ENCODE assay signal across 8 mouse cellular contexts in the genomic region with DNA sequence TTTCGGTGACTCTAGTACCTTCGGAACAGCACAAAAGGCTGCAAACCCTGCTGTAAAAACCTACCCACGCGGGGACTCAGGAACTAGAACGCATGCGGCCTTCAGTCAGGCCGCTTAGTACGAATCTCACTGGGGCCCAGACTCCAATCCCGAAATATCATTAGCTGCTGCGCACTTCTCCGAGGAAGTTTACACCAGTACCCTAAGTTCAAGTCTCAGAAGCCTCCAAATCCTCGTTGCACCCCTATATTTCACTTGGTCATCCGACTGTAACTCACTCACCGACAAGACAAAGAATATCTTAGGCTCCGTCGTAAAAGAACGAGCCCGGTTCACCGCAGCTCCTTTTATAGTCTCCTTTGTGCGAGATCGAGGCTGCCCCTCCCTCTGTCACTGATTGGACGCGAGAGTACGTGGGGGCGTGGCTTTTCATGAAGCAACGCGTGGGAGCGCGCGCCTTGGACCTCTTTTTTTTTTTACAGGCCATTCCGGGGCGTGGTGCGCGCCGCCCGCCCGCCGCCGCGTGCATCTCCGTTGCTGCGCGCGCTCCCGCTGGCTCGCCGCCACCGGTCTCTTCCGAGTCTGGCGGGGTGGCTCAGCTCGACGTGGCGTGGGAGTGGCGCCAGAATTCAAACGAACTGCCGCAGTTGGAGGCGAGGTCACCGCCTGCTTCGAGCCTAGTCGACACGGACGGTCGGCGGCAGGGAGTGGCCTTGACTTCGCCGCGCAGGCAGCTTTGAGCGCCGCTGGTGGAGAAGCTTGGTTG. TPM values are rescaled to one million over a fixed set of nuclear protein-coding genes. Genes with fewer than 3 reads are reported as not detected.
DNase-seq lines count a peak whose midpoint lies in the region; ATAC-seq lines count a peak whose summit lies in the region.

No protein-coding gene starts in this region.

- WGBS in hindbrain, embryonic 13.5 days: under 1% methylated on average over 69 of the region's 69 CpGs

- H3K4me1 ChIP-seq in hindbrain, embryonic 13.5 days (replicated peaks): peaks cover 27% of the 10 kb centered on the region

- peak; percentile 98 for DNase-seq in NIH3T3 (ENCODE audit: low read depth)
- DNase-seq in cerebellum, postnatal 10 days: peak; percentile 99
- peak; percentile 93 to 95 for DNase-seq in frontal cortex, postnatal 14 days (ENCODE audit: low spot score in 2 of 2)
- peak; percentile 91 to 92 for DNase-seq in layer of hippocampus, postnatal 25 days (ENCODE audit: extremely low spot score in 1 of 2, low spot score in 1 of 2)
- peak; percentile 97 for DNase-seq in lung, postnatal 25 days (ENCODE audit: low spot score)
- DNase-seq in retina, embryonic 14.5 days (ENCODE audit: low spot score): peak; percentile 100
- DNase-seq in thymus, postnatal 4 days: peak; percentile 97

- peak; percentile 92 for ATAC-seq in hindbrain, embryonic 13.5 days (ENCODE audit: low FRiP score)

- H3K4me3 ChIP-seq in hindbrain, embryonic 13.5 days: peak overlapping the region; percentile 80

- peaks cover 22% of the 10 kb centered on the region for H3K36me3 ChIP-seq in hindbrain, embryonic 13.5 days

- H3K27ac ChIP-seq in hindbrain, embryonic 13.5 days: peak overlapping the region; percentile 96

- H3K9ac ChIP-seq in hindbrain, embryonic 13.5 days: peak overlapping the region; percentile 91

- H3K27me3 ChIP-seq in hindbrain, embryonic 13.5 days: no peaks in the 10 kb centered on the region

- peak overlapping the region; percentile 81 for H3K4me2 ChIP-seq in hindbrain, embryonic 13.5 days

- H3K9me3 ChIP-seq in hindbrain, embryonic 13.5 days: no peaks in the 10 kb centered on the region

RNA-seq across cellular contexts. Expression of gene Zfp949, which starts 25.1 kb away (rescaled TPM):
- polyA plus RNA-seq in hindbrain, embryonic 13.5 days (2015; fragmentation: Nextera tagmentation; extraction: Ambion mirVana): 20.1 and 22.3 TPM in 2 replicates
- 10 to 100 TPM; 19.6 to 22.2 TPM for total RNA-seq in layer of hippocampus, postnatal 25 days (2021)

RNA-seq across cellular contexts. Expression of gene Syncrip, which starts 40.4 kb away (rescaled TPM):
- polyA plus RNA-seq in hindbrain, embryonic 13.5 days (2015; fragmentation: Nextera tagmentation; extraction: Ambion mirVana): 89.3 and 94.2 TPM in 2 replicates
- total RNA-seq in layer of hippocampus, postnatal 25 days (2021): 10 to 100 TPM; 62.4 to 69.4 TPM

RNA-seq across cellular contexts. Expression of gene Trim43a, which starts 57.9 kb away (rescaled TPM):
- polyA plus RNA-seq in hindbrain, embryonic 13.5 days (2015; fragmentation: Nextera tagmentation; extraction: Ambion mirVana): 0.18 and 0.28 TPM in 2 replicates
- total RNA-seq in layer of hippocampus, postnatal 25 days (2021): 1 to 10 TPM in 1 of 2 experiments, under 1 TPM in 1; 0.54 to 1.5 TPM

Comparison
In these comparisons a context has a peak if more than half of its experiments do, and no peak if none do; other contexts are left out.
1. Peak in every context shown above with its lines: DNase-seq, ATAC-seq, H3K4me3 ChIP-seq and H3K27ac ChIP-seq.